Mouse (Mus musculus) activated CD4-positive, CD25-positive, alpha-beta regulatory T cell, adult 9 weeks (primary cell): ENCODE results near the gene Tuba4a. TPM values are rescaled to one million over a fixed set of nuclear protein-coding genes. Genes with fewer than 3 reads are reported as not detected.

ENCODE experiments used
- polyA plus RNA-seq: library from polyadenylated mRNA; unstranded; fragments of 100-300 nt; shearing (Covaris generic); gene quantifications from one replicate; pipeline ENCODE4 v1.2.1, GENCODE M21; 2017

Gene Tuba4a
- 349 TPM for polyA plus RNA-seq

DNA sequence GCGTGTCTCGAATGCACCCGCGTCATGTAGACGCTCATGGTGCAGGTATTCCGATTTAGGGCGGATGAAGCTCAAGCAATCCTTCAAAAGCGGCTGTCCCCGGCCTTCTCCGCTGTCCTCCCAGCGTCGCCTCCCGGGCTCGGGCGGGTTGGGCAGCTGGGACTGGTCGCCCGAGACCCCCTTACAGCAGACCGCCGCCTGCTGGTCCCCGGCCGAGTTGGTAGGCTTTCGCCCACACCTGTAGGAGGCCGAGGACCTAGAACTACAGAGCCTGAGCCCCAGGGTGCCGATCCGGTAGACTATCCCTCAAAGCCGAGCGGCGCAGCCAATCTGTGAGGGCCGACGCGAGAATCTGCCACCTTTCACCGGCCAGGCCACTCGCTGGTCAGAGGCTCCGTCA is at the start of gene Tuba4a:
Gene Tuba4a (minus strand): TSS at position 335 of the 400 bp plus-strand sequence.

DNA sequence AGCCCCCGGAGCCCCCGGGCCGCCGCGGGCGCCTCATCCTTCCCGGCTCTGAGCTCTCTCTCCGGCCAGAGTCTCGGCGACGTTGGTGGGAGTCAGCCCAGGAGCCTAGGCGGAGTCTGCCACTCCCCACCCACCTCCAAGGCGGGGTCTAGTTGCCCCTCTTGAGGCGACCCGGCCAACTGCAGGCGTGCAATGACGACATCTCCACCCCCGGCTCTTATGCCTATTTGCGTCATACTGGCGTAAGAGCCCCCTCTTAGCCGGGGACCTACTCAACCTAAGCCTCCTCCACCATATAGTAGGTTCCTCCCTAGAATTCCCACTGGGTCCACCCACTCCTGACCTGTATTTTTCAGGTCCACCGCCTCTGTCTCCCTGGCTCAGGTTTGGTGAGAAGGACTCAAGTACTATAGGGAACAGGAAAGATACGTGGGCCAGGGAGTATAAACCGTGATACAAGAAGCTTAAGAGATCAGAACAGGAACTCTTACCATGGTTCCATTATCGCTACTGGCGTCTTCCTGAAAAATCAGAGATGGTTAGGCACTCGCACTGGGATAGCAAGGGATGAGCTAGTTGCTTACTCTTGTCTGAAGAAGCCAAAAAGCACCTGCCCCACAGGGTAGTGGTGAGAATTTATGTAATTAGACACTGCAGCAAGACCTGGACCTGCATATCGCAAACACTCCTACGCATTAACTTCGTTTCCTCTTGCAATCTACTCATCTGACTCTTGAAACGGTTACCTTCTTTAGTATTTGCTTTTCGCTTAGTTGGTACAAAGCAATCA is 44.6 kb upstream of the Tuba4a start, which contains the start of gene Ptprn:
Gene Ptprn (minus strand): TSS at position 412 of the 790 bp plus-strand sequence.

DNA sequence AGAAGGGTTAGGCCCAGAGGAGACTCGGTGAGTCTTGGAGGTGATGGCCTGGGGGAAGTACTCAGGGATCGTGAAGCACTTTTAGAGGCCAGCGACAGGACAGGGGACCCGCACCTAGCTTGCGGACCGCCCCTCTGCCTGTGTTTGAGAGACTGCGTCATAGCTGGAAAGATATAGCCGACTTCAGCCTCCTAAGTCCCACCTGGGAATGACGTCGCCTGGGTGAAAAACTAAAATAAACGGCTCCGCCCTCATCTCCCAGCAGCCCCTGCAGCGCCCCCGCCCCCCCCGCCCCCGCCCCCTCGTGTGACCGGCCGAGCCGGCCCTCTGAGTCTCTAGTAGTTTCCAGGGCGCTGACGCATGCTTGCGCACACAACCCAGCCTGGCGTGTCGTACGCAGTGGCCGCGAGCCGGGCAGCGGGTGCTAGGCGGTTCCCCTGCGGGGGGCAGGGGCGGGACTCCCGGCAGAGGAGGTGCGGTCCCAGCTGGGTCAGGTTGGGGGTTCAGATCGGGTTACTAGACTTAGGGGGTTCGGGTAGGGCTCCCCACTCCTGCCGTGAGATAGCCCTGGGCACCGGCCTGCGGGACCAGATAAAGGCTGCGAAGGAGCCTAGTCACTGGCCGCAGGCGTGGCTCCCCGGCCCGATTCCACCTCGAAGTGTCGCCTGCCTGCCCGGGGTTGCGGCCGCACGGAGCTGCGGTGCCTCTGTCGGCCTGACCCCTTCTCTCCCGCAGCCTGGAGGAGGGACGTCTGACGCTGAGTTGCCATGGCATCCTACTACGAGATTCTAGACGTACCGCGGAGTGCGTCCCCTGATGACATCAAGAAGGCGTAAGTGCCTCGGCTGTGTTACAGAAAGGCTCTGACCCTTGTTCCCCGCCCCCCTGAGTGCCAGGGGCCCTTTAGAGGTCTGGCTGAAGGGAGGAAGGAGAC is 16.7 kb upstream of the Tuba4a start, which contains the start of gene Dnajb2:
Gene Dnajb2 (plus strand): TSS at position 290 of the 934 bp plus-strand sequence.

GRCm38 (mm10) chr1:75231664-75232152 is 12.0 kb upstream of the Tuba4a start, which contains the start of gene A630095N17Rik:
A630095N17Rik (minus strand) TSS chr1:75232102.

GRCm38 (mm10) chr1:75210136-75211087 is 9.3 kb downstream of the Tuba4a start, which contains the start of the genes Glb1l and Stk16:
Glb1l (minus strand) TSS chr1:75210813.
Stk16 (plus strand) TSS chr1:75210838.

DNA sequence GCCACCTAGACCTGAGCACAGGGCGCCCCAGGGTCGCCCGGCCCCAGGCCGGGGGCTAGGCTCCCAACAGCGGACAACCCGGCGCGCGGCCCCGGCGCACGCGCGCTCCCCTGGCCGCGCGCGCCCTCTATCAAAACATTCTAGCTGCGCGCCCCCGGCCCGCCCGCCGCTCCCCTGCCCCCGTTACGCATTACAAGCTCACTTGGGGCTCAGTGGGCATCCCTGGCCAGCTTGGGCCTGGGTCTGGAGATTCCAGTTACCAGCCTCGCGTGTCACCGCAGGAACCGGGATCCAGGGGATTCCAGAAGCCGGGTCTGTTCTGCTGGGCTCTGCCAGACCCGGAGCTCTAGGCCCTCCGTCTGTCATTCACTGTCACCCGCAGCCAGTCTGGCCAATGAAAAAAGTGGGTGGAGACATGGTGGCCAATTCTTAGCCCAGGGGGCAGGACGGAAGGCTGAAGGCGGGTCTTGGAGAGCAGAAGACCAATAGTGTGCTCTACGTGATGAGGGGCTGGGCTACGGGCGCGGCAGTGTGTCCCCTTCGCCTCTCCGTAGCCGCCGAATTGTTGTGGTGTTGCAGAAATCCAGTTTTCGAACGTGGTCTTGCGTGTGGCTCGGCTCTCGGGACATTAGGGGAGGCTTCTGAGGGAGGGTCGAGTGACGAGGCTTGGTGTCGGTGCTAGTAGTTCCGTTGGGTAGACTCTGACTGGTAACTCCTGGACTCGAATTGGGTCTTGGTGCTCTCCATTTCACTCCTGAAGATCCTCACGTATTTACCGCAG is 27.9 kb downstream of the Tuba4a start, which contains the start of the genes Ankzf1 and Atg9a:
Gene Ankzf1 (plus strand): TSS at position 530 of the 781 bp plus-strand sequence.
Gene Atg9a (minus strand): TSS at position 575 of the 781 bp plus-strand sequence.

DNA sequence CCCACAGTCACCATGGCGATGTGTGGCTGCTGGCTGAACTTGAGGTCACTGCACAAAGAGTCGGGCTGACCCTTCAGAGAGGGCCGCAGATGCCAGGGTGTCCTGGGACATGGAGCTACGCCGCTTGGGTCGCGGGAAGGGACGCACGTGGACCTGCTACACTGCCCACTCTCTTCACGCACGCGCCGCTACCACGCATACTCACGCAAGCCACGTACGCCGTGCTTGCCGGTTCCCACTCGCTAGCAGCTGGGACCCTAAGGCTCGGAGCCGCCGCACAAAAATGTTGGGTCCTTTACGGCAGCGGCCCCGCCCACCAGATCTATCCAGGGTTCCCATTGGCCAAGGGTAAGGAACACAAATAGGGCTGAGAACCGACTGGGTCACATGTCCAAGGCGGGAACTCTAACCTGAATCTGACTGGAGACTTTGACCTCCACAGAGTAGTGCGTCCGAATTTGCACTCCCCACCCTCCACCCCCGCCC is 39.5 kb downstream of the Tuba4a start, which contains the start of gene Abcb6:
Gene Abcb6 (minus strand): TSS at position 288 of the 486 bp plus-strand sequence.

DNA sequence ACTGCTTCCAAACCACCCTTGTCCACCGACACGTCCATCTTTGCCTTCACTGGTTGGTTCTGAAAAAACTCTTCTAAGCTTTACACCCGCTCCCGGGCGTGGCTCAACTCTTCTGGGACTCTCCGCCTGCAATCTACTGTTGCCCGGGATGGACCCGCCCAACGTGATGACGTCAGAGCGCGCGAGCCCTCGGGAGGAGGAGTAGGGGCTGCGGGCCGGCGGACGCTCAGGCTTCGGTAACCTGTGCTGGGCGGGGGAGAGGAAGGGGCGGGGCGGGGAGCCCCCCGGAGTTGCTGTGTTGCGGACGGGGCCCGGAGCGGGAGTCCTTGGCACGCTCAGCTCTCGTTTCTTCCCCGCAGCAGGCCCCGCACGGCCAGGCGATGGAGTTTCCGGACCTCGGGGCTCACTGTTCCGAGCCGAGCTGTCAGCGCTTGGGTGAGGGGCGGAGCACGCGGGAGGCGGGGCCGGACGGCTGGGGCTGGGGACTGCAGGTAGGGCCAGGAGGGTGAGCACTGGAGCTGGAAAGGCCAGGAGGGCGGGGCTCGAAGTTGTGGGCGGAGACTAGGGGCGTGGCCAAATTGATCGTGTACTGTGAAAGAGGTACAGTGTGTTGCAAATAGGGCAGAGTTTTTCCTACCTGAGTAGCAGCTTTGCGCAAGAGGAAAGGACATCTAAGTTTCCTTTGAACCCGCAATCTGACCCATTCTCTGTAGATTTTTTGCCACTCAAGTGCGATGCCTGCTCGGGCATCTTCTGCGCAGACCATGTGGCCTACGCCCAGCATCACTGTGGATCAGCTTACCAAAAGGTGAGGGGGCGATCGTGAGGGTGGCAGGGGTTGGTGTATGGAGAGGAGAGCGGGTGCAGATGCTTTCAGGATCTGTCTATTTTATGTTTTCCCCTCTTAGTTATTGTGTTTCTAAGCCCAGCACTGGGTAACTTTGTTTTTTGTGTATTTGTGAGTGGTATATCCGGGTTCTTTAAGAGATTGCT is 50.9 kb downstream of the Tuba4a start, which contains the start of gene Zfand2b:
Gene Zfand2b (plus strand): TSS at position 175 of the 993 bp plus-strand sequence.

Other genes starting within 250 kb of the Tuba4a start
- 9.5 TPM for gene Nhej1, start 94.7 kb downstream of the Tuba4a start, polyA plus RNA-seq
- gene Slc23a3, start 86.0 kb downstream of the Tuba4a start, polyA plus RNA-seq = 0.35 TPM
- 173 TPM for gene Cnppd1, start 77.2 kb downstream of the Tuba4a start, polyA plus RNA-seq
- gene Retreg2, start 77.1 kb downstream of the Tuba4a start, polyA plus RNA-seq = 17.2 TPM
- gene Zfand2b, start 51.2 kb downstream of the Tuba4a start, polyA plus RNA-seq = 70.6 TPM
- 4.2 TPM for gene Abcb6, start 39.5 kb downstream of the Tuba4a start, polyA plus RNA-seq
- gene Ankzf1, start 27.7 kb downstream of the Tuba4a start, polyA plus RNA-seq = 49.8 TPM
- gene Atg9a, start 27.7 kb downstream of the Tuba4a start, polyA plus RNA-seq = 25.5 TPM
- 14.3 TPM for gene Glb1l, start 9.1 kb downstream of the Tuba4a start, polyA plus RNA-seq
- 115 TPM for gene Stk16, start 9.0 kb downstream of the Tuba4a start, polyA plus RNA-seq
- gene A630095N17Rik, start 12.2 kb upstream of the Tuba4a start, polyA plus RNA-seq = not detected
- gene Dnajb2, start 16.5 kb upstream of the Tuba4a start, polyA plus RNA-seq = 36.8 TPM
- gene Ptprn, start 44.6 kb upstream of the Tuba4a start, polyA plus RNA-seq = 0.15 TPM
- gene Resp18, start 58.5 kb upstream of the Tuba4a start, polyA plus RNA-seq = not detected
- gene Dnpep, start 98.1 kb upstream of the Tuba4a start, polyA plus RNA-seq = 79.7 TPM
- gene Des, start 140.5 kb upstream of the Tuba4a start, polyA plus RNA-seq = 0.12 TPM
- gene Speg, start 155.4 kb upstream of the Tuba4a start, polyA plus RNA-seq = 0.40 TPM
- 87.7 TPM for gene Gmppa, start 216.1 kb upstream of the Tuba4a start, polyA plus RNA-seq
- not detected for gene Asic4, start 230.6 kb upstream of the Tuba4a start, polyA plus RNA-seq